Mouse (Mus musculus) retina, postnatal 7 days (tissue): ENCODE measurements around the gene Ms4a8a.

ENCODE experiments used
- DNase-seq: peaks from one replicate; pipeline ENCODE4 v3.0.0-alpha.2; 2012; ENCODE audit warnings: low read depth, low spot score

Ms4a8a gene

GRCm38 (mm10) chr19:11017891-11018290 lies 63.0 kb downstream of the Ms4a8a start, which contains the start of gene Ms4a18:
Ms4a18 (minus strand) TSS chr19:11018031.
- no peak for DNase-seq
